Mouse (Mus musculus) heart, embryonic 11.5 days (tissue): Measurements from ENCODE around the gene Cds2. TPM values are rescaled to one million over a fixed set of nuclear protein-coding genes. Genes with fewer than 3 reads are reported as not detected.
"Not testable (repeated sequence)": the region's sequence is repeated elsewhere in the genome, so short reads cannot be mapped to it uniquely, and the experiment has no call there.

Experiments used
- ATAC-seq: fragments of 200-750 bp; cut with Nextera tagmentation; replicated peaks from 2 replicates; pipeline ENCODE4 v1.8.0; 2017; ENCODE audit warnings: moderate library complexity; ENCODE audit not compliant: insufficient number of reproducible peaks, low FRiP score, low TSS enrichment
- H3K27ac ChIP-seq: fragments of 300-500 bp; sonication (generic); 2 replicates; pipeline ENCODE4 v1.5.1; 2014; ENCODE audit warnings: mild to moderate bottlenecking, low read depth, low read length
- H3K27me3 ChIP-seq: fragments of 300-500 bp; sonication (generic); 2 replicates; pipeline ENCODE4 v1.6.1; 2014; ENCODE audit warnings: mild to moderate bottlenecking, low read length, mixed read lengths; ENCODE audit not compliant: control insufficient read depth, insufficient read depth
- H3K36me3 ChIP-seq: fragments of 300-500 bp; sonication (generic); 2 replicates; pipeline ENCODE4 v1.6.1; 2014; ENCODE audit warnings: mild to moderate bottlenecking, low read length, moderate library complexity, mixed read lengths; ENCODE audit not compliant: control insufficient read depth, insufficient read depth
- H3K4me1 ChIP-seq: fragments of 300-500 bp; sonication (generic); 2 replicates; pipeline ENCODE4 v1.6.1; 2014; ENCODE audit warnings: low read length; ENCODE audit not compliant: control insufficient read depth, insufficient read depth
- H3K4me2 ChIP-seq: fragments of 300-500 bp; sonication (generic); 2 replicates; pipeline ENCODE4 v1.6.1; 2014; ENCODE audit warnings: mild to moderate bottlenecking, moderate library complexity
- H3K4me3 ChIP-seq: fragments of 300-500 bp; sonication (generic); 2 replicates; pipeline ENCODE4 v1.5.1; 2014; ENCODE audit warnings: low read depth, low read length
- H3K9ac ChIP-seq: fragments of 300-500 bp; sonication (generic); 2 replicates; pipeline ENCODE4 v1.6.1; 2014; ENCODE audit warnings: mild to moderate bottlenecking, low read depth, low read length, moderate library complexity
- H3K9me3 ChIP-seq: fragments of 300-500 bp; sonication (generic); replicated peaks from 2 replicates; pipeline ENCODE4 v1.6.1; 2016; ENCODE audit warnings: low read length; ENCODE audit not compliant: control insufficient read depth
- WGBS: fragments of 180-500 bp; shearing (Covaris S2); extraction: QIAGEN DNeasy Blood & Tissue Kit; methylation state at CpG from one replicate; pipeline ENCODE4 v1.1.7; 2014; ENCODE audit not compliant: insufficient replicate concordance; 5-methylcytosine and 5-hydroxymethylcytosine counted together
- polyA plus RNA-seq: library from polyadenylated mRNA; unstranded; fragments of >200 nt; fragmentation: Nextera tagmentation; extraction: Ambion mirVana; gene quantifications from 2 replicates; pipeline ENCODE4 v1.2.1, GENCODE M21; 2014

Gene Cds2
- polyA plus RNA-seq, 1 experiment from 2014 or later: 18.5 TPM

DNA sequence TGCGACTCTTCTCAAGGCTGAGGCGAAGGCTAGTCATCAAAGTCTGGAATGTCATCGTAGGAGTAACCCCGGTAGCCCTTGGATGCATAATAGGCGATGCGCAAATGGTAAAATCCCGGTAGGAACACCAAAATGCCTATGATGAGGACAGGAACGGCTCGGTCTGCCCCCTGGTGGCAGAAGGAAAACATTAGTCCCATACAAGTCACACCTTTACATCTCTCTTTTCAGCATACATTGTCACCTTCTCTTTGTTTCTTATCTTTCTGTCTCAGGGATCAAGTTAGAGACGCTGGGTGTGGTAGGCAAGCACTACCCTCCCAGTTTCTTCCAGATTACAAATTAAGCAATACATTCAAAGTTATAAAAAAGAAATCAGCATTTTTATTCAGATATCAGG lies 22.5 kb upstream of the Cds2 start:
- 17% methylated on average over 7 of the region's 10 CpGs for WGBS

DNA sequence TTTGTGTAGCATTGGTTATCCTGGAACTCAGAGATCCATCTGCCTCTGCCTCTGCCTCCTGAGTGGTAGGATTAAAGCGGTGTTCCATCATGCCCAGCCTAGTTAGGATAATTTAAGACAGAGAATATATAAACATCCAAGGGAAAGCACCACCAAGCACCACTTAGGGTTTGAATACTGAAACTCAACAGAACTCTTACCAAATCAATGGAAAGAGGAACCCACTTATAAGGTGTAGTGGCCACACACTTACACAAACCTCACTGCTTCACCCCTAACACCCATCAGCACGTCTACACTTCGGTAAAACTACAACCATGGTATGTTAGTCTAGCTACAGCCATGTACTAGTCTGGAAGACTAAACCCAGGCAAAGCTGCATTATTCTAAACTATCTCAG lies 19.6 kb upstream of the Cds2 start:
- Histone ChIP-seq H3K4me1 (0 out of 2 replicates have a peak, but pooled peaks cover 4% of the 10 kb centered on the region), H3K27ac (no peak overlapping the region), H3K36me3 (peaks cover 5% of the 10 kb centered on the region), H3K4me2 (no peak overlapping the region), H3K9me3 (no peaks in the 10 kb centered on the region), H3K9ac (no peak overlapping the region), H3K4me3 (no peak overlapping the region), H3K27me3 (no peaks in the 10 kb centered on the region)
- 93% methylated on average over 3 of the region's 3 CpGs for WGBS
- ATAC-seq: no peak

More for the DNA sequence above, 22.5 kb upstream of the Cds2 start:
- not testable (repeated sequence) for H3K4me3 ChIP-seq, H3K4me1 ChIP-seq, ATAC-seq, H3K27ac ChIP-seq, H3K27me3 ChIP-seq, H3K36me3 ChIP-seq, H3K4me2 ChIP-seq, H3K9me3 ChIP-seq, H3K9ac ChIP-seq

- H3K4me3 ChIP-seq: peak within 1 kb of the TSS; percentile 64
- no peaks in the 10 kb centered on the region for H3K9me3 ChIP-seq
- H3K4me2 ChIP-seq: peak within 1 kb of the TSS; percentile 87
- H3K4me1 ChIP-seq: peaks cover 6% of the 10 kb centered on the region
- peaks cover 15% of the 10 kb centered on the region for H3K36me3 ChIP-seq
- 4% methylated on average over 50 of the region's 50 CpGs for WGBS
- peak within 1 kb of the TSS; percentile 80 for H3K27ac ChIP-seq
- H3K9ac ChIP-seq: peak within 1 kb of the TSS; percentile 82
- H3K27me3 ChIP-seq: no peaks in the 10 kb centered on the region
- ATAC-seq: peak; percentile 90
Observed at GRCm38 (mm10) chr2:132247539-132248313, 15.2 kb upstream of the Cds2 start, which contains the start of gene Tmem230. TSS of gene Tmem230 (minus strand) at chr2:132247807.

GRCm38 (mm10) chr2:132251911-132252310 lies 11.0 kb upstream of the Cds2 start:
- no peak for ATAC-seq
- peak overlapping the region; percentile 84 for H3K9ac ChIP-seq
- H3K4me3 ChIP-seq: peak overlapping the region; percentile 72
- H3K4me1 ChIP-seq: peaks cover 6% of the 10 kb centered on the region
- peaks cover 11% of the 10 kb centered on the region; the same call in 1 of the 2 replicates for H3K36me3 ChIP-seq
- no peaks in the 10 kb centered on the region for H3K9me3 ChIP-seq
- peak overlapping the region; percentile 82 for H3K27ac ChIP-seq
- H3K4me2 ChIP-seq: peak overlapping the region; percentile 70
- no peaks in the 10 kb centered on the region for H3K27me3 ChIP-seq
- WGBS: 13% methylated on average over 8 of the region's 8 CpGs

DNA sequence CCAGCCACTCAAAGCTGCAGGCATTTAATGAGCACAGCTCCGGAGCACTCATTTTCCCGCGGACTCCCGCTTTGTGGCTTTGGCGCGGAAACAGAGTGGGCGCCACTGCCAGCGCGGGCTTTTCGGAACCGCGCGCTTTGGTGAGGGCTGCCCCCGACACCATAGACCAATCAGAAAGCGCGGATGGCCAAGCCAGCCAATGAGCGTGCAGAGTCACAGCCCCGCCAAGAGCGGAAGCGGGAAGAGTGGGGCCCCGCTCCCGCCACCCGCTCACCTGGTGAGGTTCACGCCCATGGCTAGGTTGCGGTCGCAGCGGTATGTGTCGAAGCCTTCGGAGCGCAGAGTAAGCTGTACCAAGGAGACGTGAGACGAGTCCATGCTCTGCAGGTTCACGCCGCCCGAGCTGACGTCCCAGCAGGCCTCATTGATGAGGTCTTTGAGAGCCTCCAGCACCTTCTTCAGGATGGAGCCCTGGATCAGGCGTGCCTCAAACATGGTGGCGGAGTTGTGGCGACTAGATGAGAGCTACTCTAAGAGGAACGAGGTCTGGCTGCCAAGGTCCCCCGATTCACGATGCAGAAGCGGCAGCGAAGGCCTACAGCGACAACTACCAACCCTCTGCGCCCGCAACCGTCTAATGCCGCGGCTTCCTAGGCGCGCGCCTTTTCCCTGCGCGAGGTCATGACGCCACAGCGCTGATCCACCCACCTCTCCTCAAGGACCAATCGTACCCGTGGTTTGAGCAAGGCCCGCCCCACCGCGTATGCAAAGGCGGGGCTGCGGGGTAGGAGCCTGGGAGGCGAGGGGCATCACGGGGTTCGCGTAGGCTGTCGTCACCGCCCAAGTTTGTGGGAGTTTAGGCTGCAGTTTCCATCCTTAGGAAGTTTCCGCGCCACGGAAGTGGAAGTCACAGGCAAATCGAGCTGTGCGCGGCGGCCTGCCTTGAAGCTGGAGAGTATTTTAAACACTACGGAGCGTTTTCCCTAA lies 10.1 kb upstream of the Cds2 start, which contains the start of gene Pcna:
TSS of gene Pcna (minus strand) at position 773 of the 987 bp plus-strand sequence.
- H3K27me3 ChIP-seq: no peaks in the 10 kb centered on the region
- WGBS: under 1% methylated on average over 78 of the region's 79 CpGs
- peak within 1 kb of the TSS; percentile 84 for H3K9ac ChIP-seq
- peak within 1 kb of the TSS; percentile 82 for H3K27ac ChIP-seq
- H3K4me2 ChIP-seq: peak within 1 kb of the TSS; percentile 70
- peaks cover 11% of the 10 kb centered on the region; the same call in 1 of the 2 replicates for H3K36me3 ChIP-seq
- peak within 1 kb of the TSS; percentile 72 for H3K4me3 ChIP-seq
- no peaks in the 10 kb centered on the region for H3K9me3 ChIP-seq
- ATAC-seq: peak; percentile 99
- peaks cover 5% of the 10 kb centered on the region for H3K4me1 ChIP-seq

- H3K4me1 ChIP-seq: peaks cover 2% of the 10 kb centered on the region
- no peaks in the 10 kb centered on the region for H3K9me3 ChIP-seq
- 1% methylated on average over 7 of the region's 7 CpGs for WGBS
- no peaks in the 10 kb centered on the region for H3K27me3 ChIP-seq
- peak overlapping the region; percentile 70 for H3K4me2 ChIP-seq
- H3K36me3 ChIP-seq: peaks cover 11% of the 10 kb centered on the region; the same call in 1 of the 2 replicates
- no peak for ATAC-seq
- H3K4me3 ChIP-seq: peak overlapping the region; percentile 72
- H3K27ac ChIP-seq: peak overlapping the region; percentile 82
- peak overlapping the region; percentile 84 for H3K9ac ChIP-seq
Observed at GRCm38 (mm10) chr2:132253603-132254002, 9.3 kb upstream of the Cds2 start.

DNA sequence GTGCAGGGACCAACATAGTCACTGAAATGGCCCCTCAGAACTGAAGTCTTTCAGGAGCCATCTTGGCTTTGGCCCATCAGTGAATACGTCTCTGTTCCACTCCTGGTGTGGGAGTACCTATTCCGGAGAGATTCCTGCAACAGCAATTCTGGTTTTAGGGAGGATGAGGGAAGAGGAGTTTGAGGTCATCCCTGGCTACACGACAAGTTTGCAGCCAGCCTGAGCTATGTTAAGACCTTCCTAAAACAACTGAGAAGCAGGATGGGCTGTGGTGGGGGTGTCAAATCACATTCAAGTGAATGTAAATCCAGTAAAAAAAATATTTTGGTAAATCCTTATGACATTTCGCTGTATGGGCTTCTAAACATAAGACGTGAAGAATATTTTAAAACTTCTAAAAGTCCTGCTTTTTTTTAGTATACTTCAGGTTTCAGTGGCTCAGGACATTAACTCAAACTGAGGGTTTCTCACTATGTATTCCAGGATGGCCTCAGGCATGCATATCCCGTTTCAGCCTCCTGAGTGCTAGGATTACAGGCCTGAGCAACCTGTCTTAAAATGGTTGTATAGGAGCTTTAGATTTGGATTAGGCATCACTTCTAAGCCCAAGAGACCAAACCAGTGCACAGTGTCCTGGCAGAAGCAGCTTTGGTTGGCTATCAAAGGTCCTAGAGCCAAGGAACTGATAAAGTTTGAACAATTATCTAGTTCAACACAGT lies 5.4 kb upstream of the Cds2 start:
- Histone ChIP-seq H3K27ac (no peak overlapping the region), H3K4me3 (no peak overlapping the region), H3K4me1 (no peaks in the 10 kb centered on the region), H3K9ac (no peak overlapping the region), H3K4me2 (no peak overlapping the region), H3K27me3 (no peaks in the 10 kb centered on the region), H3K9me3 (no peaks in the 10 kb centered on the region), H3K36me3 (no peaks in the 10 kb centered on the region)
- WGBS: 86% methylated on average over 6 of the region's 6 CpGs
- no peak for ATAC-seq

DNA sequence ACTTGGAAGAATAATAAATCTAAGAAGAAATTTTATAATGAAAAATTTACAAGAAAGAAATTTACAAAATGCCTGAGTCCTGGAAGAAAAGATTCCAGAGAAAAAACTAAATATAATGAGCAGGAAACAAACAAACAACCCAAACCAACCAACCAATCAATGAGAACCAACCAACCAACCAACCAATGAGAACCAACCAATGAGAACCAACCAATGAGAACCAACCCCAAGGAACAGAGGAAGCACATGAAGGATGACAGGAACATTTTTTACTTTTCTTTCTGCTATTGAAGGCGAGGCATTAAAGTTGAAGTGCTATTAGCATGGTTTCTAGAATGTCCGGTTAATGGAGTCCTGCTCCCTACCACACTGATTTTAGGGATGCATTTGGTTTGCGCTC lies 2.3 kb upstream of the Cds2 start:
- ATAC-seq: no peak
- no peak overlapping the region for H3K9ac ChIP-seq
- WGBS: 94% methylated on average over 3 of the region's 3 CpGs

More for the DNA sequence above, 2.3 kb upstream of the Cds2 start:
- Histone ChIP-seq H3K36me3 (no peaks in the 10 kb centered on the region), H3K4me3 (no peak overlapping the region), H3K4me2 (no peak overlapping the region), H3K27me3 (no peaks in the 10 kb centered on the region), H3K27ac (no peak overlapping the region), H3K4me1 (peaks cover 10% of the 10 kb centered on the region), H3K9me3 (no peaks in the 10 kb centered on the region)
